Mouse (Mus musculus): ENCODE results near the gene Anxa4.
A peak's percentile ranks its signal among the peaks of the same experiment; 100 is the strongest.

Gene Anxa4

DNA sequence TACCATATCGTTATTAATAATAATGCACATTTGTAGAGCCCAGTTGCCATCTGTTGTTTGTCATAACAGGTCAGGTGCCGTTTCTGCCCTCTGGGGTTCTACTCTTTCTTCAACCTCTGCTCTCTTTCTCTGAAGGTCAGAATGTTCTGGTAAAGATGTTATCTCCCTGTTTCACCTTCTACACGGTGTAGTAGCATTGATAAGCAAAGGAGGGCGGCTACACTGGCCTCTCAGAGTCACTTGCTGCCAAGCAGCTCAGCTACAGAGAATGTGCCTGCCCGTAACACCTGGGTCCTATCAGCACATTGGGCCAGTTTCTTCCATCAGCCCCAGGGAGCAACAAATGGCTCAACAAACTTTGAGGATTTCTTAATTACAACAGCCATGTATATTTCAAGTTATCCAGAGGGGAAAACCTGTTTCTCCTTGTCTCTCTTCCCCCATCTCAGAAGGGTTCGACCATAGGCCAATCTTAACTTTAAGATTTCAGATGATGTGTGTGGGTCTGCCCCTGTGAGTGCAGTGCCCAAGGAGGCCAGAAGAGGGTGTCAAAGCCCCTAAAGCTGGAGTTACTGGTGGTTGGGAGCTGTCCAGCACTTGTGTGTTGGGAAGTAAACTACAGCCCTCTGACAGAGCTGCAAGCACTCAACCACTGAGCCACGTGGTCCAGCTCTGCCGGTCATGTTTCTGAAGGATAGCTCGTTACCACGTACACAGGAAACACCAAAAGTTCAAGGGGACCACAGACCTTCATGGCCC is 39.1 kb downstream of the Anxa4 start:
- no peak for DNase-seq (ENCODE audit: low spot score in 2 of 2)

GRCm38 (mm10) chr6:86752843-86753485 is 40.4 kb downstream of the Anxa4 start:
- no peak for DNase-seq (ENCODE audit: low spot score in 2 of 2)

DNA sequence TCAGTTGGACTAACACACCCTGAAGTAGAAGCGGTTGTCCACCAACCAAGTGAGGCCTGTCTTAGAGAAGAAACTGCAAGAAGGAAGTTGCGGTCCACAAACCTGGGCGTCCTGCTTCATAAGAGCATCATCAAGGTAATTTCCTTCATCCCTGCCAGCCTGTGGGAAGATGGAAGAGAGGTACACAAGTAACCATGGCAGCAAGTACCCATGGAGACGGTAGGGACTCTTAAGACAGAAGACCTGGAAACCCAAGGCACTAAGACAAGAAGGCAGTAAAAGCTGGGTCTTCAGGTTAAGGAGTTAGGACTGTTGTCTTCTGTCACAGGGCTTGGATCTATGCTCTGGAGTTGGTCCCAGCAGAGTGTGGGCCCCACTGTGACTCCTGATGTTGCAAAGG is 42.4 kb downstream of the Anxa4 start:
- no peak for DNase-seq (ENCODE audit: low spot score in 2 of 2)

DNA sequence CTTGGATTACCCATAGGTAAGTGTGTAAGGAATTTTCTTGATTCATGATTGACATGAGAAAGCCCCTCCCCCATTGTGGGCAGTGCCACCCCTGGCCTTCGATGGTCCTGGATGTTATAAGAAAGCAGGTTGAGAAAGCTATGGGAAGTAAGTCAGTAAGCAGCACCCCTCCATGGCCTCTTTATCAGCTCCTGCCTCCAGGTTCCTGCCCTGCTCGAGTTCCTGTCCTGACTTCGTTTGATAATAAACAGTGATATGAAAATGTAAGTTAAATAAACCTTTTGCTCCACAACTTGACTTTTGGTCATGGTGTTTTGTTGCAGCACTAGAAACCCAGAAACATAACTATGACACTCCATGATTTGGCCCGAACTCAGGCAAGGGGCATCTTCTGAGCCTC is 43.6 kb downstream of the Anxa4 start:
- no peak for DNase-seq (ENCODE audit: low spot score in 2 of 2)

DNA sequence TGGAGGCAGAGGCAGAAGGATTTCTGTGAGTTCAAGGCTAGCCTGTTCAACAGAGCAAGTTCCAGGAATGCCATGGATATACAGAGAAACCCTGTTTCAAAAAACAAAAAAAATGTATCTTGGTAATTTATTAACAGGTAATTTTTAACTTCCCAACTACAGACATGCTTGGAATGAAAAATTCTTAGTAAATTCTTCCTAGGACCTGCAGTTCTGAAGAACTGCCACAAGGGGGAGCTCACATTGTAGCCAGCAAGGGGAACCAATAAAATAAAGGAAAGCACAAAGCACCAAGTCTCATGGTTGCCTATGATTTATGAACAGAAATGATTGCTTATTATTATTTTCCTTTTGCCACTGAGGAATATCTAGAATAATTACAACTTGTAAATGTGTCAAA is 46.2 kb downstream of the Anxa4 start:
- peak in 1 of 2 experiments; percentile 64 for DNase-seq (ENCODE audit: low spot score in 2 of 2)

GRCm38 (mm10) chr6:86740652-86741051 is 52.7 kb downstream of the Anxa4 start:
- DNase-seq (ENCODE audit: low spot score in 2 of 2): no peak

GRCm38 (mm10) chr6:86736830-86737229 is 56.6 kb downstream of the Anxa4 start:
- no peak for DNase-seq (ENCODE audit: low spot score in 2 of 2)

DNA sequence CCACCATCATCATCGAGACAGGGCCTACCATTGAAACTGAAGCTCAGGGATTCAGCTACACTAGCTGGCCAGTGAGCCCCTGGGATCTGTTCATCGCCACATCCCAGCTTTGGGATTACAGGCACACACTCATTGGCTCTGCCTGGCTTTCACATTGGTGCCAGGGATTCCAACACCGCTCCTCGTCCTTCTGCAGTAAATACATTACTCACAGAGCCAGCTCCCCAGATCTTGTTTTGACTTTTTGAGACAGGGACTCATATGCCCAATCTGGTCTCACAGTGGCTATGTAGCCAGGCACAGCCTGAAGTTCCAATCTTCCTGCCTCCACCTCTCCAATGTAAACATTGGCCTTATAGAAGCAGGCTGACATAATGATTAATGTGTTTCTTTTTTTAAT is 57.1 kb downstream of the Anxa4 start:
- no peak for DNase-seq (ENCODE audit: low spot score in 2 of 2)

DNA sequence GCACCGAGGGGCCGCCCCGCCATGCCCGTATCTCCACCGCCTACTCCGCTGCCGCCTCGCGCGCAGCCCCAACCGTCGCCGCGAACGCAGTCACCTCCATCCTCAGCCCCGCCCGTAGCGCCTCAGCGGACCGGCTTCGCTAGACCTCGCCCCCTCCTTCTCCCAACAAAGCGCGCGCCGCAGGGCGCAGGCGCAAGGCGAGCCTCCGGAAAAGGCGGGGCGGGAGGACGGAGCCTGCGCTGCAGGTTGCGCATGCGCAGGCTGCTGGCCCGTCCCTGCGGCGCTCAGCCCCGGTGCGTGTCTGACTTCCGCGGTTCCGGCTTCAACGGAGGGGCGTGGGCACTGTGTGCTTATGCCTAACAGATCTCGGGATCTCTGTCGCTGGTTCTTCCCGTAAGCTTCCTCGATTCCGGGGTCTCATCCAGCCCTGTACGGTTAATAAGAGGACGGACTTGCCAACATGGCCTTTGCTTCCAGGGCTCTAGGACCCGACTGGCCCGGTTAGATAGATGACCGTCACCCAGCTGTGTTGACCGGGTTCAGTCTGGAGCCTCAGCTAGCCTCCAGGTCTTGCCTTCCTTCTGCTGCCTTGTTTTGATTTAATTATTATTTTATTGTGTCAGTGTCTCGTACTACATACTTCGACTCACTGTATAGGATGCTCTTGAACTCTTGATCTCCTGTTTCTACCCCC is 60.1 kb downstream of the Anxa4 start, which contains the start of gene Gmcl1:
Gene Gmcl1 (minus strand): TSS at position 201 of the 694 bp plus-strand sequence.
- peak; percentile 95 to 97 for DNase-seq (ENCODE audit: low spot score in 2 of 2)

GRCm38 (mm10) chr6:86732276-86733173 is 60.9 kb downstream of the Anxa4 start:
- peak; percentile 51 to 52 for DNase-seq (ENCODE audit: low spot score in 2 of 2)

DNA sequence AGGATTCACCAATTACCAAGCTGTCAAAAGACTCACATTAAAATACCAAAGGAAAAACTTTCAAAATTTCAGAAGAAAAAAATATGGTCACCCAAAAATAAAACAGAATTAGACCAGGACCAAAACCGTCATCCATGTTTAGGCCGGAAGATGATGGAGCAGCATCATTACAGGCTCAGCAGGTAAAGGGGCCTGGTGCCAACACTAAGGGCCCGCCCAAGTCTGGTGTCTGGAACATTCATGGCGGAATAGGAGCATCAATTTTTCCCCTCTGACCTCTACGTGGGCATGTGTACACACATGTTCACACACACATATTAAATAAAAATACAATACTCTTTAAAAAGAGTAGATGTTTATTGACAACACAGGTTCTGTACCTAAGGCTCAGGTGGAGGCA is 64.7 kb downstream of the Anxa4 start:
- no peak for DNase-seq (ENCODE audit: low spot score in 2 of 2)

DNA sequence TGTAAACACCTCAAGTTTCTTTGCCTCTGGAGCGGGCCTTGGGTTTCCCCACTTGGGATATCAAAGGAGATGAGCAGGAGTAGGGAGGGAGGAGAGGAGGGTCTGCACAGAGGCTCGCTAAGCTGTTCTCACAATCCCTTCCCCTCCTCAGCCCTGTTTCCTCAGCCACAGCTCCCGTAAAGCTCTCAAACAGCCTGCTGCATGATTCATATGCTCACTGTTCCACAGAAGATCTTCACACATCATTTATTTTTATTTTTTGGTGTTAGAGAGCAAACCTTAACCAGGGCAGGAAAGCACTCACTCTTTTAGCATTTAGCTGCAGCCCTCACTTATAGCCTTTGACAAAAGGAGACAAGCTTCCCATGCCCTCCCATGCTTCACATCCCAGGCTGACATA is 71.4 kb downstream of the Anxa4 start:
- no peak for DNase-seq (ENCODE audit: low spot score in 2 of 2)

GRCm38 (mm10) chr6:86708072-86708774 is 85.2 kb downstream of the Anxa4 start:
- DNase-seq (ENCODE audit: low spot score in 2 of 2): no peak

DNA sequence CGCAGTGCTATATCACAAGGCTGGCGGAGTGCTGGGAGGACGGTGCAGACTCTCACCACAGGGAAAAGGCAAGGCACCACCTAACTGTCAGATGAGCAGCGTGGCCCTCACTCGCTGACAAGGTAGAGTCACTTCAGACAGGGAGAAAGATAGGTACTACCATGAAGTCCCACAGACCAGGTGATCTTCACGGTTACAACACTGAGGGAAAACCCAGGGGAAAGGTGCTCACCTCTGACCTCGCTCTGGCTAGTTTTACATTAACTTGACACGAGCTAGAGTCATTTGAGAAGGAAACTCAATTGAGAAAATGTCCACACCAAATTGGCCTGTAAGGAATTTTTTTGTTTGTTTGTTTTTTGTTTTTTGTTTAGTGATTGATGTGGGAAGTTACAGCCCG is 90.8 kb downstream of the Anxa4 start:
- DNase-seq (ENCODE audit: low spot score in 2 of 2): no peak

DNA sequence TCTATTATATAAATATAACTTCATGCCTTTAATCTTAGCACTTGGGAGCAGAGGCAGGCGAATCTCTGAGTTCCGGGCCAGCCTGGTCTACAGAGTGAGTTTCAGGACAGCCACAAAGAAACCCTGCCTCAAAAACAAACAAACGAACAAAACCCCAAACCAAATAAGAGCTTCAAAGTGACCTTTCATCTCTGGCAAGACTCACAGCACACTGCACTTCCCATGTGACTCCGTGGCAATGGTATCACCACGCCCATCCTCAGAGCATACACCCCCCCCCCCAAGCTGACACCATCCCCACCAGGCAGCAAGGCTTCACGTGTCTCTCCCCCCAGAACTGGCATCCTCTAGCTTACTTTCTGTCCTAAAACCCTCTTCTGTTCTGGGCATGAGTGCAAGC is 95.5 kb downstream of the Anxa4 start:
- no peak for DNase-seq (ENCODE audit: low spot score in 2 of 2)

DNA sequence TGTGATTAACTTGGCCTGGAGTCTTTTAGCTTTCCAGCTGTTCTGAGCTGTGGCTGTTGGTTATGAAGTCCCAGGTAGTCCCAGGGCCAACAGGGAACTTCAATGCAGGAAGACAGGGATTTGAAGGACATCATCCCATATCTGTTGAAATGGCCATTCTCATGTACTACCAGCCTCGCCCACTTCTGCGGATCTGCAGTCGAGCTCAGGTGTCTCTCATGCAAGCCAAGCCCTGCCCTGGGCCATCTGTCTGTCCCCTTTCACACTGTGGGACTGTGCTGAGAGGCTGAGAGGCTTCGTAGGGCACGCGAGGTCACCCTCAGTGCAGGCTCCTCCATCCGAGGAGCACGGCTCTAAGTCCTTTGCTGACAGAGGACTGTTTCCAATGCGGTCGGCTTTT is 97.2 kb downstream of the Anxa4 start:
- DNase-seq (ENCODE audit: low spot score in 2 of 2): no peak

DNA sequence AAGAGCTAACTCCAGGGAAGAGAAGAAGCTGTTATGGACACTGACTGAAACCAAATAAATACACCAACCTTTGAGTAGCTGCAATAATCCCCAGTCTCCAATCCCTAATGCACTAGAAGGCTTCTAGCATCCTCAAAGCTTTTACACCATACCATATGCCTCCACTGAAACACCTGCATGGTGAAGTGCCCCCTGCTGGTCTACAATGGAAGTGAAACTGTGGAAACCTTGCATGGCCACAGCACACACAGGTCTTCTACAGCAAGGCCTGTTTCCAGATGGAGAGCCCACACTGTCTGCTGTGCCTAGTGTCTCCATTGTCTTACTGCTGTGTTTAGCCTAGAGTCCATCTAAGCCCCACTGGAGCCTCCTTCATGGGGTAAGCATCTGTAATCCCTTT is 98.9 kb downstream of the Anxa4 start:
- DNase-seq (ENCODE audit: low spot score in 2 of 2): peak; percentile 38 to 71

DNA sequence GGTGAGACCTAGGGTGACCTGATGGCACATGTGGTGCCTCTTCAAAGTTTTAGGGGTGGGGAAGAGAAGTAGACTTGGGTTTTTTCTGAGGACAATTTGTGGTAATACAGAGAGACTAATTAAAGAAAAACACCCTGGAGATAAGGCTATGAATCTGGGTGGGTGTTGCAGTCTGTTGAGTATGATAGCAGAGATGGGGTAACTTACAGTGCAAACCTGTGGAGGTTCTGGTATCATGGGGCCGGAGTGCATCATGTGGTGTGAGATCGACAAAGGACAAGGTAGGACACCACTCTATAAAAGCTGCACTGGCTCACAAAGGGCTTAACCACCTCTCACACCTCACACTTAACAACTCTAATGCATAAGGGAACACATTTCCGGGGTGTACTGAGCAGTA is 103.7 kb downstream of the Anxa4 start:
- DNase-seq (ENCODE audit: low spot score in 2 of 2): no peak

DNA sequence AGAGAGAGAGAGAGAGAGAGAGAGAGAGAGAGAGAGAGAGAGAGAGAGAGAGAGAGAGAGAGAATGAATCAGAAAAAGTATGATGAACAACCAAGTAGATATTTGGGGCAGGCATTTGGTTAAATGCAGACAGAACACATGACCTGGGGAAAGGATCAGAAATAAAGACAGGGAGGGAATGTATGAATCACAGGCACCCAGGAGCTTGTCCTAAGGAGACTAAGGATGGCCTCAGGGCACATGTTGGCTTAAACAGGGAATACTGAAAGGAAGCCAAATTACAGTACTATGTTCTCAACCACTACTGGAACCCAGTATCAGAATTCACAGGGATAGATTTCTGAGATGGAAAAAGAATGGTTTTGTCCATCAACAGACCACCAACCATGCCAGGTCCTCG is 106.4 kb downstream of the Anxa4 start:
- no peak for DNase-seq (ENCODE audit: low spot score in 2 of 2)

Data from thymus, postnatal 10 days (tissue).